Mouse (Mus musculus): ENCODE measurements at regions not wholly inside any gene's neighbourhood (a gene's known extent, or its start where the extent isn't known, plus 50 kb on each side); places are given as distances from the start of the nearest gene placed in this dataset.

- H3K4me2 ChIP-seq (replicated peaks) = no peak overlapping the region
- ATAC-seq (ENCODE audit: insufficient number of reproducible peaks, low FRiP score, low TSS enrichment, low read depth) = no peak
- H3K4me1 ChIP-seq = no peaks in the 10 kb centered on the region
- H3K9ac ChIP-seq = no peak overlapping the region
- no peaks in the 10 kb centered on the region for H3K27me3 ChIP-seq
- no peak overlapping the region for H3K4me3 ChIP-seq (replicated peaks)
- H3K36me3 ChIP-seq = no peaks in the 10 kb centered on the region
- 52% methylated on average over 6 of the region's 6 CpGs for WGBS
- H3K27ac ChIP-seq (replicated peaks) = no peak overlapping the region
- H3K9me3 ChIP-seq (replicated peaks) = no peaks in the 10 kb centered on the region
Measured at GRCm38 (mm10) chr7:138497202-138497601, 99.7 kb upstream of the Tcerg1l start.

- Histone ChIP-seq H3K4me1 (no peaks in the 10 kb centered on the region), H3K4me3 (replicated peaks) (no peak overlapping the region), H3K4me2 (replicated peaks) (no peak overlapping the region), H3K27me3 (no peaks in the 10 kb centered on the region), H3K9me3 (replicated peaks) (no peaks in the 10 kb centered on the region), H3K27ac (replicated peaks) (no peak overlapping the region), H3K9ac (no peak overlapping the region), H3K36me3 (no peaks in the 10 kb centered on the region)
- no peak for ATAC-seq (ENCODE audit: insufficient number of reproducible peaks, low FRiP score, low TSS enrichment, low read depth)
- WGBS = 64% methylated on average over 4 of the region's 4 CpGs
Measured at GRCm38 (mm10) chr7:138493661-138494060, 96.1 kb upstream of the Tcerg1l start.

- ATAC-seq (ENCODE audit: insufficient number of reproducible peaks, low FRiP score, low TSS enrichment, low read depth) = no peak
- no peak overlapping the region for H3K4me3 ChIP-seq (replicated peaks)
- no peak overlapping the region for H3K27ac ChIP-seq (replicated peaks)
- H3K4me1 ChIP-seq = no peaks in the 10 kb centered on the region
- no peaks in the 10 kb centered on the region for H3K9me3 ChIP-seq (replicated peaks)
- no peak overlapping the region for H3K9ac ChIP-seq
- H3K4me2 ChIP-seq (replicated peaks) = no peak overlapping the region
- no peaks in the 10 kb centered on the region for H3K27me3 ChIP-seq
- WGBS = 85% methylated on average over 5 of the region's 5 CpGs
- H3K36me3 ChIP-seq = no peaks in the 10 kb centered on the region
Measured at GRCm38 (mm10) chr7:138492261-138492660, 94.7 kb upstream of the Tcerg1l start.

- no peaks in the 10 kb centered on the region for H3K27me3 ChIP-seq
- no peak overlapping the region for H3K4me3 ChIP-seq (replicated peaks)
- no peak overlapping the region for H3K9ac ChIP-seq
- H3K4me2 ChIP-seq (replicated peaks) = no peak overlapping the region
- WGBS = 75% methylated on average over 2 of the region's 2 CpGs
- no peaks in the 10 kb centered on the region for H3K9me3 ChIP-seq (replicated peaks)
- no peaks in the 10 kb centered on the region for H3K4me1 ChIP-seq
- no peak overlapping the region for H3K27ac ChIP-seq (replicated peaks)
- H3K36me3 ChIP-seq = no peaks in the 10 kb centered on the region
- ATAC-seq (ENCODE audit: insufficient number of reproducible peaks, low FRiP score, low TSS enrichment, low read depth) = no peak
Measured at GRCm38 (mm10) chr7:138489471-138489870, 91.9 kb upstream of the Tcerg1l start.

GRCm38 (mm10) chr7:138488201-138488720 is 90.7 kb upstream of the Tcerg1l start:
- Histone ChIP-seq H3K9ac (no peak overlapping the region), H3K4me2 (replicated peaks) (no peak overlapping the region), H3K4me1 (no peaks in the 10 kb centered on the region), H3K27me3 (no peaks in the 10 kb centered on the region), H3K27ac (replicated peaks) (no peak overlapping the region), H3K9me3 (replicated peaks) (no peaks in the 10 kb centered on the region), H3K36me3 (no peaks in the 10 kb centered on the region), H3K4me3 (replicated peaks) (no peak overlapping the region)
- 87% methylated on average over 3 of the region's 3 CpGs for WGBS
- ATAC-seq (ENCODE audit: insufficient number of reproducible peaks, low FRiP score, low TSS enrichment, low read depth) = no peak

GRCm38 (mm10) chr7:138472891-138473455 is 75.4 kb upstream of the Tcerg1l start:
- no peaks in the 10 kb centered on the region for H3K27me3 ChIP-seq
- ATAC-seq (ENCODE audit: insufficient number of reproducible peaks, low FRiP score, low TSS enrichment, low read depth) = no peak
- no peaks in the 10 kb centered on the region for H3K9me3 ChIP-seq (replicated peaks)
- H3K27ac ChIP-seq (replicated peaks) = no peak overlapping the region
- H3K9ac ChIP-seq = no peak overlapping the region
- H3K4me1 ChIP-seq = no peaks in the 10 kb centered on the region
- H3K36me3 ChIP-seq = no peaks in the 10 kb centered on the region
- no peak overlapping the region for H3K4me3 ChIP-seq (replicated peaks)
- H3K4me2 ChIP-seq (replicated peaks) = no peak overlapping the region
- WGBS = 69% methylated on average over 2 of the region's 2 CpGs

- 81% methylated on average over 5 of the region's 5 CpGs for WGBS
- no peak overlapping the region for H3K4me2 ChIP-seq (replicated peaks)
Measured at GRCm38 (mm10) chr7:138472371-138472770, 74.8 kb upstream of the Tcerg1l start.

GRCm38 (mm10) chr7:138469211-138469610 is 71.7 kb upstream of the Tcerg1l start:
- 71% methylated on average over 4 of the region's 4 CpGs for WGBS
- Histone ChIP-seq H3K4me3 (replicated peaks) (no peak overlapping the region), H3K4me2 (replicated peaks) (no peak overlapping the region), H3K9me3 (replicated peaks) (no peaks in the 10 kb centered on the region), H3K36me3 (no peaks in the 10 kb centered on the region), H3K4me1 (no peaks in the 10 kb centered on the region), H3K27me3 (no peaks in the 10 kb centered on the region), H3K9ac (no peak overlapping the region), H3K27ac (replicated peaks) (no peak overlapping the region)
- ATAC-seq (ENCODE audit: insufficient number of reproducible peaks, low FRiP score, low TSS enrichment, low read depth) = no peak

More at GRCm38 (mm10) chr7:138472371-138472770, 74.8 kb upstream of the Tcerg1l start:
- Histone ChIP-seq H3K9ac (no peak overlapping the region), H3K4me3 (replicated peaks) (no peak overlapping the region), H3K36me3 (no peaks in the 10 kb centered on the region), H3K27me3 (no peaks in the 10 kb centered on the region), H3K4me1 (no peaks in the 10 kb centered on the region), H3K27ac (replicated peaks) (no peak overlapping the region), H3K9me3 (replicated peaks) (no peaks in the 10 kb centered on the region)
- ATAC-seq (ENCODE audit: insufficient number of reproducible peaks, low FRiP score, low TSS enrichment, low read depth) = no peak

- Histone ChIP-seq H3K36me3 (no peaks in the 10 kb centered on the region), H3K4me1 (no peaks in the 10 kb centered on the region), H3K9me3 (replicated peaks) (no peaks in the 10 kb centered on the region), H3K27me3 (no peaks in the 10 kb centered on the region), H3K9ac (no peak overlapping the region), H3K27ac (replicated peaks) (no peak overlapping the region), H3K4me3 (replicated peaks) (no peak overlapping the region), H3K4me2 (replicated peaks) (no peak overlapping the region)
- 78% methylated on average over 2 of the region's 2 CpGs for WGBS
- no peak for ATAC-seq (ENCODE audit: insufficient number of reproducible peaks, low FRiP score, low TSS enrichment, low read depth)
Measured at GRCm38 (mm10) chr7:138468436-138468835, 70.9 kb upstream of the Tcerg1l start.

- Histone ChIP-seq H3K27ac (replicated peaks) (no peak overlapping the region), H3K4me3 (replicated peaks) (no peak overlapping the region), H3K27me3 (no peaks in the 10 kb centered on the region), H3K4me2 (replicated peaks) (no peak overlapping the region), H3K36me3 (no peaks in the 10 kb centered on the region), H3K4me1 (no peaks in the 10 kb centered on the region), H3K9me3 (replicated peaks) (no peaks in the 10 kb centered on the region), H3K9ac (no peak overlapping the region)
- 79% methylated on average over 2 of the region's 2 CpGs for WGBS
- ATAC-seq (ENCODE audit: insufficient number of reproducible peaks, low FRiP score, low TSS enrichment, low read depth) = no peak
Measured at GRCm38 (mm10) chr7:138467981-138468380, 70.5 kb upstream of the Tcerg1l start.

GRCm38 (mm10) chr7:138467386-138467785 is 69.9 kb upstream of the Tcerg1l start:
- H3K4me1 ChIP-seq = no peaks in the 10 kb centered on the region
- no peak overlapping the region for H3K4me2 ChIP-seq (replicated peaks)
- no peak overlapping the region for H3K27ac ChIP-seq (replicated peaks)
- no peak overlapping the region for H3K9ac ChIP-seq
- no peaks in the 10 kb centered on the region for H3K9me3 ChIP-seq (replicated peaks)
- H3K36me3 ChIP-seq = no peaks in the 10 kb centered on the region
- H3K4me3 ChIP-seq (replicated peaks) = no peak overlapping the region
- no peaks in the 10 kb centered on the region for H3K27me3 ChIP-seq
- no peak for ATAC-seq (ENCODE audit: insufficient number of reproducible peaks, low FRiP score, low TSS enrichment, low read depth)
- WGBS = 74% methylated on average over 1 of the region's 1 CpGs

- Histone ChIP-seq H3K4me2 (replicated peaks) (no peak overlapping the region), H3K4me1 (no peaks in the 10 kb centered on the region), H3K9me3 (replicated peaks) (no peaks in the 10 kb centered on the region), H3K36me3 (no peaks in the 10 kb centered on the region), H3K9ac (no peak overlapping the region), H3K27ac (replicated peaks) (no peak overlapping the region), H3K27me3 (no peaks in the 10 kb centered on the region), H3K4me3 (replicated peaks) (no peak overlapping the region)
- no peak for ATAC-seq (ENCODE audit: insufficient number of reproducible peaks, low FRiP score, low TSS enrichment, low read depth)
- 37% methylated on average over 7 of the region's 7 CpGs for WGBS
Measured at GRCm38 (mm10) chr7:138457964-138458363, 60.4 kb upstream of the Tcerg1l start.
